Mouse (Mus musculus) G1E-ER4 (cell line): ENCODE measurements at regions not wholly inside any gene's neighbourhood (a gene's known extent, or its start where the extent isn't known, plus 50 kb on each side); places are given as distances from the start of the nearest gene placed in this dataset.
A peak's percentile ranks its signal among the peaks of the same experiment; 100 is the strongest.

Experiments
- GATA1 ChIP-seq: IDR thresholded peaks from one replicate; pipeline ENCODE4 v1.8.0; 2012; ENCODE audit warnings: low read length, inconsistent platforms

GRCm38 (mm10) chr6:31644504-31644903 lies 80.7 kb upstream of the Podxl start:
- no peak for TF ChIP-seq GATA1

DNA sequence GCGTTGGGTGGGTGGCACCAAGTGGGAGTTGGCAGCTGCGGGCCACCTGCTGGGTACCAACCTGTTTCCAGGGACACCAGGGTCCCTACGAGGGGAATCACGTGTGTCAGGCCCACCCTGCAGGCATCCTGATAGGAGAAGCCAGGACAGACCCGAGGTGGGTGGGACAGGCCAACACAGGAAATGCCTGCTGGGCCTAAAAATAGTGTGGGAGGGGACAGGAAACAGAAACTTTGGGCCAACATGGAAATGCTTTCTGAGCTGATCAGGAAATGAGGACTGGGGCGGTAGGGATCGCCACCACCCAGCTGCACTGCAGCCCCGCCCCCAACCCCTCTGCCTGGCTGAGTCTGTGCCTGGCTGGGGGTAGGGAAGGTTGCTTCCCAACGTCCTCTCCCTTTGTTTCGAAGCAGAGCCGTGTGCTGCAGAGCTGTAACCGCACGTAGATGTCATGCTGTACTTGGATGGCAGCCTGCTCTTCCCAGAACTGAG lies 78.7 kb upstream of the Podxl start:
- no peak for TF ChIP-seq GATA1

- TF ChIP-seq GATA1: no peak
Measured at GRCm38 (mm10) chr6:31640745-31641144, 77.0 kb upstream of the Podxl start.

DNA sequence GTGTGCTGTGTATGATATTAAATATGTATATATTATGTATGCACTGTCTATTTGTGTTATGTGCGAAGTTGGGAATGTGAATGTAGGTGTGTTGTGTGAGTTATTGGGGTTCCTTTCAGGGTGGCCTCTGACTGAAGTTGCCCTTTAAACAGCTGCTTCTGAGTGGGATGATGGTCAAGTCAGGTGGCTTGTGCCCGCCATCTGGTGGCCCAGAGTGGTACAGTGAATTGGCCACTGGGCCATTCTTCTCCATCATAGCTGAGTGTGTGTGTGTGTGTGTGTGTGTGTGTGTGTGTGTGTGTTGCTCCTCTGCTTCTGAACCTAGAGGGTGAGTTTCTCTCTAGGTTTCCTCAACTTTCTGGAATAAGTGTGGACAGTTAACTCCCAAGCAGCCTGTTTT lies 75.7 kb upstream of the Podxl start:
- no peak for TF ChIP-seq GATA1

- no peak for TF ChIP-seq GATA1
Measured at GRCm38 (mm10) chr6:31638434-31639220, 74.8 kb upstream of the Podxl start.

DNA sequence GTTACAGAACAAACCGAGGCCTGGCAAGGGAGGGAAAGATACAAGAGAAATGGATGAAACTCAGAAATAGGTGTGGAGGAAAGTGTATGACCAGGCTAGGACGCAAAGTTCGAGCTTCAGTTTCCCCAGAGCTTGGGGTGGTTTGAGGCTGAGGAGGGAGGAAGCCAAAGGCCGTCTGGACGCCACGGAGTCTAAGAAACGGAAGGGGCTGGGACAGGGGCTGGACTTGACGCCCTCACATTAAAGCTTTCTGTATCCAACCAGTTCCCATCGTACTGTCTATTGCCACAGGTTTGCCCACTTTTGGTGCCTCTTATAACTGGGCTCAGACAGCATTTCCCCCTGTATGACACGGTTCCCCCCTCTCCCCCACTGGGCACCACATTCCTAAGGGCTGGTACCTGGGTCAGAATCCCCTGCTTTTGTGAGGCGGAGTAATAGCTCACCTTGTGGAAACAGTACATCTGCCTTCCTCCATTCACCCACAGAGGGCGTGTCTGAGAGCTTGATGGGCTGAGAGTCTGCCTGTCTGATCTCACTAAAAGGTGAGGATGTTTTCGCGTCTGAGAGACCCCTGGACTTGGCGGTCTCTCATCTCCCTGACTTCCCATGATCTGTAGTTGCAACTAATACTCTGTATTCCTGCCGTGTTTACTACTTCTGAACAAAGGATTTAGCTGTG lies 73.7 kb upstream of the Podxl start:
- no peak for TF ChIP-seq GATA1

DNA sequence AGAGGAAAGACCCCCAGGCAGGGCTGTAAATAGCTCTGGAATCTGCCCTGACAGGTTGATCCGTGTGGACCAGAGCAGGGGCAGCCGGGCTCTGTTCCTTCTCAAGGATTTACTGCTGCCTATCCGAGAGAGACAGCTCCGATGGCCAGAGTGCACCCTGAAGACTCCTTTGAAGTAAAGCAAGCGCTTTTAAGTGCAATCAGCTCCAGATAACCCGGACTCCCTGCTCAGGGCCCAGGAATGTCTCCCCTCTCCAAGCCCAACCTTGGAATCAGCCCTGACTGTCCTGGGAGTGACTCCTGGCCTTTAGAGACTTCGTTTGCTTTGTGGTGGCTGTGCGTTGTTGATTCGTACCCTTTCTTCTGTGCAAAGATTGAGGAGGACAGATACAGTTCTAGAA lies 73.2 kb upstream of the Podxl start:
- TF ChIP-seq GATA1: no peak

GRCm38 (mm10) chr6:31632485-31632884 lies 68.7 kb upstream of the Podxl start:
- TF ChIP-seq GATA1: no peak

DNA sequence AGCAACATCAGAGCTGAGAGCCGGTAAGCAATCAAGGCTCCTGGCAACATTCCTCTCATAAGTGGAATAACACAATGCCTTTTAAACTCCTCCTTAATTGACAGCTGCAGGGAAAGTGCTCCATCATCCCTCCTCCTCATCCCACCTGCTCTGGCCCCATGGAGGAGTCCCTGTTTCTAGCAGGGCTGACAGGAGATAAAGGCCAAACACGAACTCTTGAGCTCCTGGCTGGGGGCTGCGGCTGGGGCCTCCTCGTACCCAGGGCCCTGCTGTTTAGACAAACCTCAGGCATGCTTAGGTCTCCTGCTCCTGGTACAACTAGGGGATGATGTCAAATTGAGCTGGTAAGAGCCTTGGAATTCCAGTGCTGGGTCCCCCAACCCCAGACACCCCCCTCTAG lies 66.2 kb upstream of the Podxl start:
- no peak for TF ChIP-seq GATA1

- TF ChIP-seq GATA1: no peak
Measured at GRCm38 (mm10) chr6:31627912-31628311, 64.1 kb upstream of the Podxl start.

- peak; percentile 14 for TF ChIP-seq GATA1
Measured at GRCm38 (mm10) chr6:31625055-31625454, 61.3 kb upstream of the Podxl start.

- no peak for TF ChIP-seq GATA1
Measured at GRCm38 (mm10) chr6:31624374-31624773, 60.6 kb upstream of the Podxl start.

- TF ChIP-seq GATA1: no peak
Measured at GRCm38 (mm10) chr6:31621023-31621422, 57.2 kb upstream of the Podxl start.

- no peak for TF ChIP-seq GATA1
Measured at GRCm38 (mm10) chr6:31618852-31619251, 55.1 kb upstream of the Podxl start.

GRCm38 (mm10) chr6:31617341-31617740 lies 53.6 kb upstream of the Podxl start:
- TF ChIP-seq GATA1: no peak

DNA sequence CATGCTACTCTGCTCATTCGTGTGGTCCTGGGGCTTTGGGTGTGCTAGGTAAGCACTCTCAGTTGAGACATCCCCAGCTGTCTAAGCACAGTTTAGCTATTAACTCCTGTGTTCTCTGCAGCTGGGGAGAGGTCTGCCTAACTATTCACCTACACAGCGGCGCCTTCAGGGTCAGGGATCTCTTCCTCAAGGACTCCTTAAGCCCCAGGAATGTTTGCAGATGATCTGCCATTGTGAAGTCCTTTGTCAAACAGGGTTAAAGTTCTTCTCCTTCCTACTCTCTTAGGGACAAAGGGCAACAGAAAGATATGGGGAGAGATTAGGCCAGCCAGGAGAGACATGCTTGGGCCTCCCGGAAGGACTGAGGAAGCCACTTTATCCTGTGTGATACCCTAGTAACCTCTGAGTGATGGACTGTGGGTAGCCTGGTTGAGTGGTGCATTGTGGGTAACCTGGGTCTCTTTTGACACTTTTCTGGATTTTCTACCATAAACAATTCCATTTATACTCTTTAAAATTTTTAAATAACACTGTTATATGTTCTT lies 51.7 kb upstream of the Podxl start:
- no peak for TF ChIP-seq GATA1

DNA sequence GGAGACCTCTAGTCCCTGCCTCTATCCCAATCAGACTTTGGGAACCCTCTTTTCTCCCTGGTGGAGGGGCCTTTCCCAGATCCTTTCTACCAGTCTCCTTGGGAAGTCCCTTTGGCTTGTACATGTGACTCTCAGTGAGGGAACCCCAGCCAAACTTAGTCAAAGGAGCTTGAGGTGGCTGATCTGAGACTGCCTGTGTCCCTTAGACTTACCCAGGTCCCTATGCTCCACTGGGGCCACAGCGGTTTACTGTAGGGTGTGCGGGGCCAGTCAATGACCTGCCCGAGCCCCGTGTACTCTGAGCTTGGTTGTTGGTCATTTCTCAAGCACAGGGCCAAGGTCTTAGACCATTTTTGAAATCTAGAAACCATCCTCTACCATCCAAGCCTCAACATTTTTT lies 50.8 kb upstream of the Podxl start:
- no peak for TF ChIP-seq GATA1
